Mouse (Mus musculus): ENCODE results near the gene Emg1. TPM values are rescaled to one million over a fixed set of nuclear protein-coding genes. Genes with fewer than 3 reads are reported as not detected.

The Emg1 gene
- polyA plus RNA-seq, 1 experiment from 2014 or later = 96.6 TPM

DNA sequence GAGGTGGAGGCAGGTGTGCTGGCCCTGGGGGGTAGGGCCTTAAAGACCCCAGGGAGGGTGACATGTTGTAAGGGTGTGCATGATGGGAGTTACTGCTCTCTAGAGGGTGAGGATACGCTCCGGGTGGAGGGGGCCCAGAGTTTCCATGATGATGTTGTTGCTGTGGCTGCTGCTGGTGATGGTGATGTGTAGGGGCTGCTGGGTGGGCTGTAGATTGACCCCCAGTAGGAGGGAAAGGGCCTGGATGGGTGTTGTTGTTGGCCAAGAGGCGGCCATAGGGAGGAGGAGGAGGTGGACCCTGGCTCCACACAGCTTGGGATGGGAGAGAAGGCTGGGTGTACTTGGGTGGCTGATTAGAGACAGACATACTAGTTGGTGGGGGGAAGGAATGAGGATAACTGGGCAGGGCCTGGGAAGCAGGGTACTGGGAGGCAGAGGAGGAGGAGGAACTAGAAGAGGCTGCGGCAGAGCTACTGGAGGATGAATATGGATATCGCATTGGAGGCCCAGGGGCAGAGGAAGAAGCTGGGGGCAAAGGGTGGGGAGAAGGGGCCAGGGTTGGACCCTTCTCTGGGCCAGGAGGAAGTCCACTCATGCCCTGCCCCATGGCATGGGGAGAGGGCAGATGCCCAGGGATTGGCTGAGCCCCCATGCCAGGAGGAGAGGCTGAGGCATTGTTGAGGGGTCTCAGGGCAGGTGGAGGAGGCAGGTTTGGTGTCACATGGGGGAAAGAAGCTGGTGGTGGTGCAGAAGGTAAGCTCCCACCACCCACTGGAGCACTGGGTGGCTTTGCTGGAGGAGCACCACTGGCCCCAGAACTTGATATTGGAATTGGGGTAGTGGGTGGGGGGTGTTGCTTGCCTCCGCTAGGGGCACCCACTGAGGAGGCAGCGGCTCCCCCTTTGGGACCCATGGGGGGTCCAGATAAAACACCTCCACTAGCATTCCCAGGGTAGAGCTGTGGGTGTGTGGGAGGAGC lies 35.0 kb upstream of the Emg1 start:
- Histone ChIP-seq H3K27ac (ENCODE audit: low read depth, low read length) (no peak overlapping the region), H3K4me2 (replicated peaks; ENCODE audit: low read depth) (peak overlapping the region; percentile 98; the same call in 1 of the 2 replicates), H3K9me3 (ENCODE audit: control insufficient read depth) (no peaks in the 10 kb centered on the region), H3K9ac (ENCODE audit: low read depth, low read length) (no peak overlapping the region), H3K27me3 (replicated peaks; ENCODE audit: control insufficient read depth, insufficient read depth, low read length) (no peaks in the 10 kb centered on the region), H3K4me1 (replicated peaks; ENCODE audit: control insufficient read depth, insufficient read depth, low read length) (0 out of 2 replicates have a peak, but pooled peaks cover 4% of the 10 kb centered on the region), H3K36me3 (ENCODE audit: control insufficient read depth, insufficient read depth) (peaks cover 45% of the 10 kb centered on the region), H3K4me3 (ENCODE audit: low read depth, low read length) (peak overlapping the region; percentile 55; the same call in 1 of the 2 replicates)
- WGBS = 87% methylated on average over 7 of the region's 7 CpGs
- ATAC-seq = no peak
- TF ChIP-seq CTCF (IDR thresholded peaks at IDR 0.05; ENCODE audit: low read depth) = no peak

DNA sequence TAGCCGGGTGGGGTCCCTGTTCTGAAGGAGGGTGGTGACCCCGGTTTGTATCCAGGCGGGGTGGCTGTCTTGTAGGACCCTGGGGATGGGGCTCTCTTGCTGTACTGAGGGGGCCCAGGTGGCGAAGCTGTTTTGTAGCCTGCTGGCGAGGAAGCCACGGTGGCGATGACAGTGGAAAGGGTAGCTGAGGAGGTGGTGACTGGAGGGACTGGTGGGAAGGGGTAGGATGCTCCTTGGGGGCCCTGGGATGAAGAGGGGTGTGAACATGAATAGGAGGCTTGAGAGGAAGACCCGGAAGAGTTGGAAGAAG lies 34.3 kb upstream of the Emg1 start:
- Histone ChIP-seq H3K27me3 (replicated peaks; ENCODE audit: control insufficient read depth, insufficient read depth, low read length) (no peaks in the 10 kb centered on the region), H3K9ac (ENCODE audit: low read depth, low read length) (peak overlapping the region; percentile 82), H3K4me2 (replicated peaks; ENCODE audit: low read depth) (peak overlapping the region; percentile 98), H3K36me3 (ENCODE audit: control insufficient read depth, insufficient read depth) (peaks cover 45% of the 10 kb centered on the region), H3K4me3 (ENCODE audit: low read depth, low read length) (peak overlapping the region; percentile 55), H3K27ac (ENCODE audit: low read depth, low read length) (peak overlapping the region; percentile 93; the same call in 1 of the 2 replicates), H3K4me1 (replicated peaks; ENCODE audit: control insufficient read depth, insufficient read depth, low read length) (0 out of 2 replicates have a peak, but pooled peaks cover 4% of the 10 kb centered on the region), H3K9me3 (ENCODE audit: control insufficient read depth) (no peaks in the 10 kb centered on the region)
- no peak for ATAC-seq
- 20% methylated on average over 8 of the region's 8 CpGs for WGBS
- no peak for TF ChIP-seq CTCF (IDR thresholded peaks at IDR 0.05; ENCODE audit: low read depth)

DNA sequence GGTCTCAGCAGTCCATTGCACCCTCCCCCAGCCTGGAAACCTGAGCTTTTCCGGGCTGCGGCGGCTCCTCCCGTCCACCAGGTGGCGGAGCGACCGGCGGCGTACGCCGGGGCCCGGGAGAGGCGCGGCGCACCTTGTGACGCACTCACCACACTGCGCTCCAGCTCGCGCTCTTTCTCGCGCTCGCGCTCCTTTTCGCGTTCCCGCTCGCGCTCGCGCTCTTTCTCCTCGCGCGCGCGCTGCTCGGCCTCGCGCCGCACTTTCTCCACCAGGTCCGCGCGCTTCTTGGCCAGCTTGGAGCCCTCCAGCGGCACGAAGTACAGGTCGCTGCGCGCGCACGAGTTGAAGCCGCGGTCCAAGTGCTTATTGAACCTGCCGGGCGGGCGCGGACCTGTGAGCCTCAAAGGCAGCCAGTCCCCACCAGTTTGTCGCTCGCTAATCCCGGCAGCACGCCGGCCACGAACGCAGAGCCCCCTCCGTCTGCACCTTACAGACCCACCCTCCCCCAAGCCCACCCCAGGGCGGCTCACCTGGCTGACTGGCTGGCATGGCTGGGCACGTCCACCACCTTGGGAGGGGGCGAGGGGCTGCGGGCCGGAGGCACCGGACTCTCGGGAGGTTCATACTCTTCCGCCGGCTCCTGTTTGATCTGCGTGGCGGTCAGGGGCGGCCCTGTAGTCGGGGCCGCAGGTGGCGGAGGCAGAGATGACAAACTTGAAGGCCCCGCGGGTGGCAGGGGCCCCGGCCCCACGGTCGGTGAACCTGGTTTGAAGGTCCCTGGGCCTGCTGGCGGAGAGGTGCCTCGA lies 33.7 kb upstream of the Emg1 start:
- H3K9me3 ChIP-seq (ENCODE audit: control insufficient read depth) = no peaks in the 10 kb centered on the region
- no peaks in the 10 kb centered on the region for H3K27me3 ChIP-seq (replicated peaks; ENCODE audit: control insufficient read depth, insufficient read depth, low read length)
- H3K9ac ChIP-seq (ENCODE audit: low read depth, low read length) = peak overlapping the region; percentile 82
- peak; percentile 82 for ATAC-seq
- peaks cover 45% of the 10 kb centered on the region for H3K36me3 ChIP-seq (ENCODE audit: control insufficient read depth, insufficient read depth)
- under 1% methylated on average over 81 of the region's 85 CpGs for WGBS
- peak overlapping the region; percentile 93 for H3K27ac ChIP-seq (ENCODE audit: low read depth, low read length)
- TF ChIP-seq CTCF (IDR thresholded peaks at IDR 0.05; ENCODE audit: low read depth) = peak; percentile 92
- H3K4me3 ChIP-seq (ENCODE audit: low read depth, low read length) = peak overlapping the region; percentile 55
- H3K4me1 ChIP-seq (replicated peaks; ENCODE audit: control insufficient read depth, insufficient read depth, low read length) = 0 out of 2 replicates have a peak, but pooled peaks cover 4% of the 10 kb centered on the region
- peak overlapping the region; percentile 98 for H3K4me2 ChIP-seq (replicated peaks; ENCODE audit: low read depth)

DNA sequence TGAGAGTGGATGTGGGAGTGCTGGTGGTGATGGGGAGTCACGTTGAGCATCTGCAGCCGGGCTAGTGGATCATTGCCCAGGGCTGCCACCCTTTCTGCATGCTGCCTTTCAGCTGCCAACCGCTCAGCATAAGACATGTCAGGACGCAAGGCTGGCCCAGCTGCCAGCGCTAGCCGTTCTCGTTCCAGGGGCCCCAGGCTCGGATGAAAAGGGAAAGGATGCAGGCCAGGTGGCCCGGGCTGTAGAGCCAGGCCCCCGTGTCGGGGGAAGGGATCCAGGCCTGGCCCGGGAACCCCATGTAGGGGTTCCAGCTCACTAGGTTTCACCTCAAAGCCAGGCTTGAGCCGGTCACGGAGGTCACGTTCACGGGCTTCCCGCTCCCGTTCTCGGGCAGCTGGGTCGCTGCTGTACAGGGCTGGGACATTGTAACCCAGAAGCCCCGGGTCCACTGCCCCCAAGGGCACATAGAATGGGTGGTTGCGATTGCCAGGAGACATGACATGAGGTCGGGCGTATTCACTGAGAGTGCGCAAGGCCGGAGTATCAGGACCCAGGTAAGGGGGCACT lies 32.9 kb upstream of the Emg1 start:
- ATAC-seq = no peak
- Histone ChIP-seq H3K27me3 (replicated peaks; ENCODE audit: control insufficient read depth, insufficient read depth, low read length) (no peaks in the 10 kb centered on the region), H3K9ac (ENCODE audit: low read depth, low read length) (0 out of 2 replicates have a peak overlapping the region, but pooled peaks have one; percentile 82), H3K4me2 (replicated peaks; ENCODE audit: low read depth) (peak overlapping the region; percentile 98), H3K27ac (ENCODE audit: low read depth, low read length) (no peak overlapping the region), H3K4me3 (ENCODE audit: low read depth, low read length) (peak overlapping the region; percentile 55; the same call in 1 of the 2 replicates), H3K9me3 (ENCODE audit: control insufficient read depth) (no peaks in the 10 kb centered on the region), H3K4me1 (replicated peaks; ENCODE audit: control insufficient read depth, insufficient read depth, low read length) (0 out of 2 replicates have a peak, but pooled peaks cover 5% of the 10 kb centered on the region), H3K36me3 (ENCODE audit: control insufficient read depth, insufficient read depth) (peaks cover 45% of the 10 kb centered on the region)
- TF ChIP-seq CTCF (IDR thresholded peaks at IDR 0.05; ENCODE audit: low read depth) = no peak
- 70% methylated on average over 26 of the region's 26 CpGs for WGBS

DNA sequence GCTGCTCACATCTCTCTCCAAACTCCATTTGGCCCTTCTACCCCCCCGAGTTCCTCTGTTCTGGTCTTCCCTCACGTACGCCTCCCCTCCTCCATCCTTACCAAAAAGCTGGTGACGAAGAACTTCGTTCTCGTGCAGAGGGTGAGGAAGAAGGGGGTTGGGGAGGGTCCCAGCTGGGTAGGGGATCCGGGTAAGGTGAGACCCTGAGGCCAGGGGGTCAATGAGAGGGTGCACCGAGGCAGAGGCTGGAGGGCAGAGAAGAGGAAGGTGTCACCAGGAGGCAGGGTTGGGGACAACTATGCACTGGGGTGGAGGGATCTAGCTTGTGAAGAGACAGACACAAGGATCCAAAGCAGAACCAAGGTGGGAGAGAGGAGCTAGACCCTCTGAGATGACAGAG lies 31.7 kb upstream of the Emg1 start:
- WGBS = 88% methylated on average over 8 of the region's 8 CpGs
- H3K4me1 ChIP-seq (replicated peaks; ENCODE audit: control insufficient read depth, insufficient read depth, low read length) = 0 out of 2 replicates have a peak, but pooled peaks cover 9% of the 10 kb centered on the region
- TF ChIP-seq CTCF (IDR thresholded peaks at IDR 0.05; ENCODE audit: low read depth) = no peak
- H3K27ac ChIP-seq (ENCODE audit: low read depth, low read length) = no peak overlapping the region
- no peak overlapping the region for H3K4me3 ChIP-seq (ENCODE audit: low read depth, low read length)
- no peaks in the 10 kb centered on the region for H3K27me3 ChIP-seq (replicated peaks; ENCODE audit: control insufficient read depth, insufficient read depth, low read length)
- H3K36me3 ChIP-seq (ENCODE audit: control insufficient read depth, insufficient read depth) = peaks cover 35% of the 10 kb centered on the region
- ATAC-seq = no peak
- H3K9ac ChIP-seq (ENCODE audit: low read depth, low read length) = no peak overlapping the region
- no peak overlapping the region for H3K4me2 ChIP-seq (replicated peaks; ENCODE audit: low read depth)
- H3K9me3 ChIP-seq (ENCODE audit: control insufficient read depth) = no peaks in the 10 kb centered on the region

Data from intestine, postnatal 0 days (tissue).